Mouse (Mus musculus) bone marrow macrophage, adult 2 months (primary cell): ENCODE results near the gene Ldb1. TPM values are rescaled to one million over a fixed set of nuclear protein-coding genes. Genes with fewer than 3 reads are reported as not detected.

Experiments
- H3K27ac ChIP-seq: 2 replicates; pipeline ENCODE4 v1.5.1; 2012; ENCODE audit warnings: low read depth, low read length; ENCODE audit not compliant: insufficient read depth
- H3K4me1 ChIP-seq: 2 replicates; pipeline ENCODE4 v1.6.1; 2012; ENCODE audit warnings: low read length; ENCODE audit not compliant: control insufficient read depth, insufficient read depth
- H3K4me3 ChIP-seq: 2 replicates; pipeline ENCODE4 v1.5.1; 2012; ENCODE audit warnings: mild to moderate bottlenecking, low read length, moderate library complexity; ENCODE audit not compliant: insufficient read depth
- CTCF ChIP-seq: IDR thresholded peaks from 2 replicates; pipeline ENCODE4 v1.5.1; 2012; ENCODE audit warnings: low read depth, mild to moderate bottlenecking, low read length, moderate library complexity
- POLR2A ChIP-seq: IDR thresholded peaks from 2 replicates; pipeline ENCODE4 v1.6.1; 2012; ENCODE audit warnings: mild to moderate bottlenecking, low read depth, low read length, borderline replicate concordance
- polyA plus RNA-seq: library from polyadenylated mRNA; stranded (reverse); fragments of >200 nt; gene quantifications from 2 replicates; pipeline ENCODE4 v1.2.4, GENCODE M21; 2012; ENCODE audit not compliant: missing spikeins, insufficient read depth, insufficient read length

Ldb1 gene
- polyA plus RNA-seq, 1 experiment = 106 TPM

DNA sequence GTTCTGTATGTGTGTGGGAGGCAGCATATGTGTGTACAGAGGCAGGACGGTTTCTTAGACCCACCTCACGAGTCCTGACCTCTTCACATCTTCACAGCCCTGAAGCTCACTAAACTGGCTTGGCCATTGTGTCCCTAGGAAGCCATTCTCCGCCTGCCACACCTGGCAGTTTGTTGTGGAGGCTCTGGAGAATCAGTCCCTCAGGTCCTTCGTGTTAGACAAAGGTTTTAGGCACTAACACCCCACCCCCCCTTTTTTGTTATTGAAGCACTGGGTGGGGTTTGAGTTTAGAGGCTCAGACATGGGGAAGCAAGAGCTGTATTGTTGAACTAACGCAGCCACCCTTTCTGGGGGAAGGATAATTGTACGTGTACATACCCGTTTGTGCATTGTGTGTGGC is 28.3 kb upstream of the Ldb1 start:
- Histone ChIP-seq H3K4me3 (no peak overlapping the region), H3K4me1 (peaks cover 4% of the 10 kb centered on the region), H3K27ac (no peak overlapping the region)
- no peak for TF ChIP-seq CTCF
- TF ChIP-seq POLR2A = no peak

DNA sequence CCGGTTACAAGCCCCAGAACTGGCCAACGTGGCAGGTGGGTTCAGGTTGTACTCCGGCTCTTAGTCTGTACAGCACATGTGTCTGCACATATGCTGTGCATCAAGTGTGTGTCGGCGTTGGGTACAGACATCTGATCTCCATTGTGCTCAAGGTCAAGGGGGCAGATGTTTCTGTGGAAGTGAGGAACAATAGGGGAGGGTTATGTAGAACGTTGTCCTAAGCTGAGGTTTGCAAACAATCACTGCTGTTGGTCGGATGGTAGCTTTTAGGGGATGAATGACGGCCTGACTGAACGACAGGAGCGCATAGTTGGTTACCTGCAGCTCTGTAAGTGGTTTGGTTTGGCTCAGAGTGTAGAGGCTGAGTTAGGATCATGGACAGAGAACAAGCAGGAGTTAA is 23.0 kb upstream of the Ldb1 start:
- no peaks in the 10 kb centered on the region for H3K4me1 ChIP-seq
- TF ChIP-seq CTCF = no peak
- no peak for TF ChIP-seq POLR2A
- no peak overlapping the region for H3K27ac ChIP-seq
- no peak overlapping the region for H3K4me3 ChIP-seq

- no peak for TF ChIP-seq CTCF
- Histone ChIP-seq H3K4me1 (peaks cover 11% of the 10 kb centered on the region), H3K4me3 (no peak overlapping the region), H3K27ac (no peak overlapping the region)
These were observed 15.8 kb upstream of the Ldb1 start for GRCm38 (mm10) chr19:46060845-46061244.

GRCm38 (mm10) chr19:46058466-46058865 is 13.5 kb upstream of the Ldb1 start:
- Histone ChIP-seq H3K4me3 (peak overlapping the region; percentile 100), H3K27ac (no peak overlapping the region), H3K4me1 (peaks cover 11% of the 10 kb centered on the region)
- no peak for TF ChIP-seq POLR2A
- no peak for TF ChIP-seq CTCF

- peak overlapping the region; percentile 99 for H3K27ac ChIP-seq
- no peak for TF ChIP-seq POLR2A
- peak; percentile 15; the same call in 1 of the 2 replicates for TF ChIP-seq CTCF
- peak overlapping the region; percentile 100 for H3K4me3 ChIP-seq
- peaks cover 11% of the 10 kb centered on the region for H3K4me1 ChIP-seq
These were observed 12.1 kb upstream of the Ldb1 start for GRCm38 (mm10) chr19:46056947-46057607.

GRCm38 (mm10) chr19:46056388-46056946 is 11.5 kb upstream of the Ldb1 start:
- Histone ChIP-seq H3K4me1 (peaks cover 14% of the 10 kb centered on the region), H3K4me3 (peak overlapping the region; percentile 100), H3K27ac (peak overlapping the region; percentile 99)
- no peak for TF ChIP-seq CTCF
- TF ChIP-seq POLR2A = no peak

GRCm38 (mm10) chr19:46055752-46056387 is 10.9 kb upstream of the Ldb1 start:
- H3K27ac ChIP-seq = peak overlapping the region; percentile 14; the same call in 1 of the 2 replicates
- TF ChIP-seq CTCF = no peak
- no peak for TF ChIP-seq POLR2A
- H3K4me3 ChIP-seq = peak overlapping the region; percentile 100
- H3K4me1 ChIP-seq = peaks cover 14% of the 10 kb centered on the region

GRCm38 (mm10) chr19:46050462-46050861 is 5.4 kb upstream of the Ldb1 start:
- Histone ChIP-seq H3K4me1 (peaks cover 28% of the 10 kb centered on the region), H3K27ac (no peak overlapping the region), H3K4me3 (no peak overlapping the region)
- no peak for TF ChIP-seq POLR2A
- TF ChIP-seq CTCF = no peak

- Histone ChIP-seq H3K4me3 (no peak overlapping the region), H3K4me1 (peaks cover 28% of the 10 kb centered on the region), H3K27ac (no peak overlapping the region)
- TF ChIP-seq CTCF (no peak), POLR2A (no peak)
These were observed 4.1 kb upstream of the Ldb1 start for GRCm38 (mm10) chr19:46049129-46049528.

DNA sequence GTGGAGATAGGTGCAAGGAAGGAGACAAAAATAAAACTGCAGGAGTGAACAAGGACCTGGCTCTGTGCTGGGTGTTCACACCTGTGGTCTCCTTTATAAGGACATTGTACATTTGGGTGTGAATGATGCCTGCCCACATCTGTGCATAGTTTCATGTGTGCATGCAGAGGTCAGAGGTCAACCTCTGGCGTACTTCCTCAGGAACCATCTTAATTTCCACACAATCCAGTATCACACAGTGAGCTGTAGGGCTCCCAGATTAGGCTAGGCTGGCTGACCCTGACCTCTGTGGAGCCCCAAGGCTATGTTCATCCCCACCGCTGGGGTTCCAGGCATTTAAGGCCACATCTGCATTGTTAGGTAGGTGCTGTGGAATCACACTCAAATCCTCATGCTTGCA is 2.4 kb upstream of the Ldb1 start:
- H3K27ac ChIP-seq = no peak overlapping the region
- no peak overlapping the region for H3K4me3 ChIP-seq
- peaks cover 36% of the 10 kb centered on the region for H3K4me1 ChIP-seq
- TF ChIP-seq POLR2A = no peak
- no peak for TF ChIP-seq CTCF

DNA sequence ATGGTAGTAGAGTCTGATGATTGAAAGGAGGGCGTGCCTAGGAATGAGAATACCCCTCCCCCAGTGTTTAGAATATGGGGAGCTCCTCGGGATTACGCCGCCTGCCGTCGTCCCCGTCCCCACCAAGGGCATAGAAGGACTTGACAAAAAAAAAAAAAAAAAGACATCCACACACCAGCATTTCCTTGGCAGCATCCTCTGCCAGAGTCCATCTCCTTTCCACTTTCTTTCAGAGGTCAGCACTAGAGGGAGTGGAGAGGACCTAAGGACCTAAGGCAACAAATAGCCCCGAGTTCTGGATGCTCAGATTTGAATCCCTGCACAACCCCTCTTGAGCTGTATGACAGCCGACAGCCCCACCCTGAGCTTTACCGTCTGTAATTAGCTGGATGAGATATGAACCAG is 1.6 kb upstream of the Ldb1 start:
- no peak overlapping the region for H3K27ac ChIP-seq
- H3K4me1 ChIP-seq = peaks cover 33% of the 10 kb centered on the region
- H3K4me3 ChIP-seq = no peak overlapping the region
- no peak for TF ChIP-seq POLR2A
- no peak for TF ChIP-seq CTCF
